Mouse (Mus musculus): ENCODE results near the gene E130114P18Rik. TPM values are rescaled to one million over a fixed set of nuclear protein-coding genes. Genes with fewer than 3 reads are reported as not detected.

E130114P18Rik gene
- polyA plus RNA-seq, 1 experiment from 2014 or later = 12.7 TPM

DNA sequence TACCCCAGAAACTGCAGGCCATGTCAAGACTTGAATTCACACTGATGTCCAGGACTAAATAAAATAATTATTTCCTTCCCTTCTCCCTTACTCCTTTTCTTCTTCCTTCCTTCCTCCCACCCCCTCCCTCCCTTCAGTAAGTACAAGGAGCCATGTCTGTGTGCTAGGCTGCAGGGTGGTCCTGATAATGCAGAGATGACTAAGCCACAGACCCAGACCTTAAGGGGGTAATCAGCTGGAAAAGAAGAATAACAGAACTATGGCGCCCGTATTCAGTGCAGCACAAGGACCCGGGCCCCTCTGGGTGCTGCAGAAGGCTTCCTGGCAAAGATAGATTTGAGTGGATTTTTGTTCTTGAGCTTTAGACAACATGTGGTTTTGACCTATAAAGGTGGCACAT, 108.1 kb downstream of the E130114P18Rik start:
- no peaks in the 10 kb centered on the region for H3K27me3 ChIP-seq (replicated peaks)
- H3K9ac ChIP-seq = no peak overlapping the region
- no peak overlapping the region for H3K4me3 ChIP-seq
- H3K27ac ChIP-seq = no peak overlapping the region
- no peaks in the 10 kb centered on the region for H3K36me3 ChIP-seq (replicated peaks)
- ATAC-seq (replicated peaks) = no peak
- no peak overlapping the region for H3K4me2 ChIP-seq
- WGBS = 64% methylated on average over 3 of the region's 3 CpGs
- no peaks in the 10 kb centered on the region for H3K4me1 ChIP-seq
- no peaks in the 10 kb centered on the region for H3K9me3 ChIP-seq

DNA sequence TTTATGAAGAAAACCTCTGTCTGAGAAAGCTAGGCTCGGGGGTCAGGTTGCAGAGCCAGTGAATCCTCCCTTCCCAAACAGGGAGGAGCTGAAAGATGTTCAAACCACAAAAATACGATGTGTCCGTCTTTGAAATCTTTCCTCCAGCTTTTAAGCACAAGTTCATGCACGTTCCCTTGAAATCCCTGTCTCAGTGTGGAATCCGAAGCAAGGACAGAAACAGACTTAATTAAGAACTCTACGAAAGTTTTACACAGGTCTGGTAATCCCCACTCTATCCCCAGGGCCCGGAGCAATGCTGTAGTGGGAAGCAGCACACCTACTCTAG, 112.5 kb downstream of the E130114P18Rik start:
- ATAC-seq (replicated peaks) = no peak
- no peaks in the 10 kb centered on the region for H3K36me3 ChIP-seq (replicated peaks)
- H3K9ac ChIP-seq = no peak overlapping the region
- H3K4me3 ChIP-seq = no peak overlapping the region
- no peak overlapping the region for H3K4me2 ChIP-seq
- no peak overlapping the region for H3K27ac ChIP-seq
- H3K9me3 ChIP-seq = no peaks in the 10 kb centered on the region
- 41% methylated on average over 7 of the region's 7 CpGs for WGBS
- no peaks in the 10 kb centered on the region for H3K27me3 ChIP-seq (replicated peaks)
- H3K4me1 ChIP-seq = no peaks in the 10 kb centered on the region

- no peak for ATAC-seq (replicated peaks)
Observed at GRCm38 (mm10) chr4:97664738-97665427, 113.0 kb downstream of the E130114P18Rik start.

GRCm38 (mm10) chr4:97663922-97664321, 114.0 kb downstream of the E130114P18Rik start:
- H3K4me2 ChIP-seq = no peak overlapping the region
- no peak overlapping the region for H3K27ac ChIP-seq
- ATAC-seq (replicated peaks) = no peak
- 91% methylated on average over 6 of the region's 6 CpGs for WGBS
- no peaks in the 10 kb centered on the region for H3K9me3 ChIP-seq
- no peaks in the 10 kb centered on the region for H3K36me3 ChIP-seq (replicated peaks)
- no peak overlapping the region for H3K9ac ChIP-seq
- no peak overlapping the region for H3K4me3 ChIP-seq
- H3K4me1 ChIP-seq = no peaks in the 10 kb centered on the region
- H3K27me3 ChIP-seq (replicated peaks) = no peaks in the 10 kb centered on the region

More at GRCm38 (mm10) chr4:97664738-97665427, 113.0 kb downstream of the E130114P18Rik start:
- Histone ChIP-seq H3K27ac (no peak overlapping the region), H3K9ac (no peak overlapping the region), H3K27me3 (replicated peaks) (no peaks in the 10 kb centered on the region), H3K4me2 (no peak overlapping the region), H3K4me3 (no peak overlapping the region), H3K4me1 (no peaks in the 10 kb centered on the region), H3K36me3 (replicated peaks) (no peaks in the 10 kb centered on the region), H3K9me3 (no peaks in the 10 kb centered on the region)
- WGBS = 44% methylated on average over 7 of the region's 7 CpGs

GRCm38 (mm10) chr4:97662841-97663240, 115.0 kb downstream of the E130114P18Rik start:
- H3K36me3 ChIP-seq (replicated peaks) = no peaks in the 10 kb centered on the region
- no peak overlapping the region for H3K4me3 ChIP-seq
- ATAC-seq (replicated peaks) = no peak
- WGBS = 72% methylated on average over 11 of the region's 11 CpGs
- H3K27me3 ChIP-seq (replicated peaks) = no peaks in the 10 kb centered on the region
- no peak overlapping the region for H3K4me2 ChIP-seq
- no peak overlapping the region for H3K9ac ChIP-seq
- H3K27ac ChIP-seq = no peak overlapping the region
- no peaks in the 10 kb centered on the region for H3K4me1 ChIP-seq
- no peaks in the 10 kb centered on the region for H3K9me3 ChIP-seq

- H3K27me3 ChIP-seq (replicated peaks) = no peaks in the 10 kb centered on the region
- no peaks in the 10 kb centered on the region for H3K9me3 ChIP-seq
- no peak overlapping the region for H3K27ac ChIP-seq
- WGBS = 61% methylated on average over 10 of the region's 10 CpGs
- ATAC-seq (replicated peaks) = peak; percentile 39
- no peak overlapping the region for H3K4me2 ChIP-seq
- no peaks in the 10 kb centered on the region for H3K36me3 ChIP-seq (replicated peaks)
- no peak overlapping the region for H3K9ac ChIP-seq
- H3K4me3 ChIP-seq = no peak overlapping the region
- H3K4me1 ChIP-seq = no peaks in the 10 kb centered on the region
Observed at GRCm38 (mm10) chr4:97661611-97662273, 116.1 kb downstream of the E130114P18Rik start.

- H3K36me3 ChIP-seq (replicated peaks) = no peaks in the 10 kb centered on the region
- H3K4me3 ChIP-seq = no peak overlapping the region
- H3K4me2 ChIP-seq = no peak overlapping the region
- no peak overlapping the region for H3K27ac ChIP-seq
- H3K27me3 ChIP-seq (replicated peaks) = no peaks in the 10 kb centered on the region
- WGBS = 89% methylated on average over 3 of the region's 3 CpGs
- ATAC-seq (replicated peaks) = no peak
- no peaks in the 10 kb centered on the region for H3K9me3 ChIP-seq
- H3K9ac ChIP-seq = no peak overlapping the region
- H3K4me1 ChIP-seq = no peaks in the 10 kb centered on the region
Observed at GRCm38 (mm10) chr4:97657586-97657985, 120.3 kb downstream of the E130114P18Rik start.

- WGBS = 32% methylated on average over 5 of the region's 5 CpGs
- no peaks in the 10 kb centered on the region for H3K36me3 ChIP-seq (replicated peaks)
Observed at GRCm38 (mm10) chr4:97649626-97650015, 128.3 kb downstream of the E130114P18Rik start.

GRCm38 (mm10) chr4:97648825-97649625, 128.9 kb downstream of the E130114P18Rik start:
- H3K27me3 ChIP-seq (replicated peaks) = no peaks in the 10 kb centered on the region
- no peaks in the 10 kb centered on the region for H3K9me3 ChIP-seq
- ATAC-seq (replicated peaks) = peak; percentile 91
- H3K4me1 ChIP-seq = peaks cover 23% of the 10 kb centered on the region
- H3K36me3 ChIP-seq (replicated peaks) = no peaks in the 10 kb centered on the region
- WGBS = 7% methylated on average over 11 of the region's 11 CpGs
- no peak overlapping the region for H3K9ac ChIP-seq
- H3K27ac ChIP-seq = peak overlapping the region; percentile 73
- H3K4me3 ChIP-seq = no peak overlapping the region
- peak overlapping the region; percentile 12 for H3K4me2 ChIP-seq

More at GRCm38 (mm10) chr4:97649626-97650015, 128.3 kb downstream of the E130114P18Rik start:
- Histone ChIP-seq H3K9ac (no peak overlapping the region), H3K9me3 (no peaks in the 10 kb centered on the region), H3K4me3 (no peak overlapping the region), H3K27ac (peak overlapping the region; percentile 73), H3K27me3 (replicated peaks) (no peaks in the 10 kb centered on the region), H3K4me1 (peaks cover 23% of the 10 kb centered on the region), H3K4me2 (no peak overlapping the region)
- ATAC-seq (replicated peaks) = peak; percentile 58

DNA sequence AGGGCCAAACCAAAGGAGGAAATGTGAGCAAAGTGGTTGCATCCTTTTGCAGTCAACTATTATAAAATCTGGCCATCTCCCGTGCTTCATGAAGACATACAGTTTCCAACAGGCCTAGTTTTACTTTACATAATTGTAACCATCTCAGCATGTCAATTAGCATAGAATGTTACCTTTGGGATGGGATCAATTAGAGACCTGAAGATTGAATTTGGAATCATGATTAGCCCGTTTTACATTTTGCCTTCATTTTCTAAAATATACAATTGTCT, 129.5 kb downstream of the E130114P18Rik start:
- no peak overlapping the region for H3K4me2 ChIP-seq
- 51% methylated on average over 2 of the region's 2 CpGs for WGBS
- H3K9me3 ChIP-seq = no peaks in the 10 kb centered on the region

DNA sequence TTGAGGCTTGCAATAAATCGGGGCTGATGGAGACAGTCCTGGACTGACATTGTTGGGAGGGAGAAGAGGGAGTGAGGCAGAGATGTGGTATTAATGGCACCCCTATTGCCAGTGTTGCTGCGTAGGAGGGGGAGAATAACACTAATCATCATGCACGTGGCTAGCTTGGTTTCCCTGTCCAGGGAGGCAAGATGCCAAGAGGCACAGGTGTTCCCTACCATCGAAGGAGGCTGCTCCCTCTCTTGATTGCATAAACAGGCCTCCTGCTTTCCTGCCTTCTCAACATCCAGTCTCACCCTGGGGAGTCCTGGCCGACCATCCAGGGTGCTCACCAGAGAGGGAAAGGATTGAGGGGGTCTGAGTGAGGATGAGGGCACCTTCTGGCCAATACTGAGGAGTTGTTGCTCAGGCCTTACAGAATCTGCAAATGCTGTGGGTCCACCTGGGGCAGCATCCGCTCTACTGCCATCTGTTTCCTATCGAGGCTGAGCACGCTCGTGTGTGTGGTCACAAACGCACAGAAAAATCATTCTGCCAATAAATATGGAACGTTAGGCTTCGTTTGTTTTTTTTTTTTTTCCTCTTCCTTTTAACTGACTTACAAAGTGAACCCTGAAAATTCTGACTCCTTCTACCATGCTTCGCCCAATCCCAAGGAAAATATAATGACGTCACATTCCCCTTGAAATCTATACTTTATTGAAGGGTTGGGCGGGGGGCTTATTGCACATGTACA, 130.0 kb downstream of the E130114P18Rik start:
- WGBS = 56% methylated on average over 15 of the region's 15 CpGs
- peak; percentile 60 for ATAC-seq (replicated peaks)
- Histone ChIP-seq H3K9ac (no peak overlapping the region), H3K4me2 (no peak overlapping the region), H3K4me3 (no peak overlapping the region), H3K4me1 (peaks cover 23% of the 10 kb centered on the region), H3K27ac (peak overlapping the region; percentile 73), H3K9me3 (no peaks in the 10 kb centered on the region), H3K27me3 (replicated peaks) (no peaks in the 10 kb centered on the region), H3K36me3 (replicated peaks) (no peaks in the 10 kb centered on the region)

More for the DNA sequence above, 129.5 kb downstream of the E130114P18Rik start:
- Histone ChIP-seq H3K36me3 (replicated peaks) (no peaks in the 10 kb centered on the region), H3K27ac (peak overlapping the region; percentile 73), H3K9ac (no peak overlapping the region), H3K4me3 (no peak overlapping the region), H3K27me3 (replicated peaks) (no peaks in the 10 kb centered on the region), H3K4me1 (peaks cover 23% of the 10 kb centered on the region)
- no peak for ATAC-seq (replicated peaks)

GRCm38 (mm10) chr4:97647236-97647635, 130.6 kb downstream of the E130114P18Rik start:
- Histone ChIP-seq H3K27me3 (replicated peaks) (no peaks in the 10 kb centered on the region), H3K4me3 (no peak overlapping the region), H3K9me3 (no peaks in the 10 kb centered on the region), H3K9ac (no peak overlapping the region), H3K27ac (peak overlapping the region; percentile 73), H3K4me2 (no peak overlapping the region), H3K4me1 (peaks cover 23% of the 10 kb centered on the region), H3K36me3 (replicated peaks) (no peaks in the 10 kb centered on the region)
- no peak for ATAC-seq (replicated peaks)
- 77% methylated on average over 4 of the region's 4 CpGs for WGBS
